Mouse (Mus musculus) urinary bladder, adult 2 months (tissue): ENCODE measurements around the gene Slc6a20b. TPM values are rescaled to one million over a fixed set of nuclear protein-coding genes. Genes with fewer than 3 reads are reported as not detected.
"Not testable (repeated sequence)": the region's sequence is repeated elsewhere in the genome, so short reads cannot be mapped to it uniquely, and the experiment has no call there.

ENCODE experiments used
- DNase-seq: peaks from one replicate; pipeline ENCODE4 v3.0.0; 2022; ENCODE audit warnings: low spot score
- polyA plus RNA-seq: library from polyadenylated mRNA; depleted of rRNA; stranded (reverse); fragments of >200 nt; gene quantifications from 2 replicates; pipeline ENCODE4 v1.2.3, GENCODE M21; 2012; rRNA removed

Gene Slc6a20b
- 0.03 TPM in 1 of 2 replicates, not detected in the other for polyA plus RNA-seq

GRCm38 (mm10) chr9:123632281-123632680 is at the start of gene Slc6a20b:
Gene Slc6a20b, minus strand, starts transcription at chr9:123632565.
- DNase-seq, result no peak

- no peak for DNase-seq
These were observed 46.8 kb upstream of the Slc6a20b start for GRCm38 (mm10) chr9:123679198-123679597.

- DNase-seq, result no peak
These were observed 46.2 kb upstream of the Slc6a20b start, which contains the start of the genes Ccr9 and Slc6a20a for GRCm38 (mm10) chr9:123678327-123679105. Gene Ccr9, plus strand, starts transcription at chr9:123678439. Gene Slc6a20a, minus strand, starts transcription at chr9:123678885.

GRCm38 (mm10) chr9:123665645-123666044 is 33.3 kb upstream of the Slc6a20b start:
- DNase-seq, result no peak

GRCm38 (mm10) chr9:123659986-123660676 is 27.8 kb upstream of the Slc6a20b start:
- not testable (repeated sequence) for DNase-seq

- DNase-seq, result no peak
These were observed 26.6 kb upstream of the Slc6a20b start for GRCm38 (mm10) chr9:123658981-123659380.

GRCm38 (mm10) chr9:123657457-123657856 is 25.1 kb upstream of the Slc6a20b start:
- DNase-seq, result no peak

GRCm38 (mm10) chr9:123651369-123651768 is 19.0 kb upstream of the Slc6a20b start:
- no peak for DNase-seq

GRCm38 (mm10) chr9:123649785-123650511 is 17.6 kb upstream of the Slc6a20b start:
- no peak for DNase-seq

- DNase-seq, result no peak
These were observed 7.7 kb upstream of the Slc6a20b start for GRCm38 (mm10) chr9:123640106-123640505.

GRCm38 (mm10) chr9:123638668-123639089 is 6.3 kb upstream of the Slc6a20b start:
- no peak for DNase-seq

GRCm38 (mm10) chr9:123638231-123638630 is 5.9 kb upstream of the Slc6a20b start:
- no peak for DNase-seq

- no peak for DNase-seq
These were observed 4.4 kb upstream of the Slc6a20b start for GRCm38 (mm10) chr9:123636771-123637170.

GRCm38 (mm10) chr9:123632993-123633392 is 628 bp upstream of the Slc6a20b start:
- DNase-seq, result no peak

GRCm38 (mm10) chr9:123631666-123632065 is 699 bp downstream of the Slc6a20b start:
- no peak for DNase-seq

GRCm38 (mm10) chr9:123625821-123626220 is 6.5 kb downstream of the Slc6a20b start:
- DNase-seq, result no peak

GRCm38 (mm10) chr9:123624741-123625140 is 7.6 kb downstream of the Slc6a20b start:
- no peak for DNase-seq

GRCm38 (mm10) chr9:123620311-123621098 is 11.9 kb downstream of the Slc6a20b start:
- no peak for DNase-seq

- DNase-seq, result no peak
These were observed 30.8 kb downstream of the Slc6a20b start for GRCm38 (mm10) chr9:123601529-123601928.

- no peak for DNase-seq
These were observed 35.0 kb downstream of the Slc6a20b start for GRCm38 (mm10) chr9:123597376-123597775.

- no peak for DNase-seq
These were observed 35.5 kb downstream of the Slc6a20b start for GRCm38 (mm10) chr9:123596910-123597309.
